Mouse (Mus musculus) R1 (cell line): ENCODE results near the gene Hoxd8.
A peak's percentile ranks its signal among the peaks of the same experiment; 100 is the strongest.

Experiments
- DNase-seq: peaks from one replicate; pipeline ENCODE4 v3.0.0-alpha.2; 2018; ENCODE audit warnings: low read depth, low spot score

The Hoxd8 gene

GRCm38 (mm10) chr2:74685059-74685603, 19.3 kb upstream of the Hoxd8 start:
- no peak for DNase-seq

- peak; percentile 88 for DNase-seq
Measured at GRCm38 (mm10) chr2:74686301-74686987, 18.0 kb upstream of the Hoxd8 start.

GRCm38 (mm10) chr2:74686988-74687697, 17.3 kb upstream of the Hoxd8 start:
- peak; percentile 39 for DNase-seq

- peak; percentile 49 for DNase-seq
Measured at GRCm38 (mm10) chr2:74687698-74688555, 16.5 kb upstream of the Hoxd8 start.

- no peak for DNase-seq
Measured at GRCm38 (mm10) chr2:74688795-74689573, 15.4 kb upstream of the Hoxd8 start.

GRCm38 (mm10) chr2:74689574-74690337, 14.7 kb upstream of the Hoxd8 start:
- DNase-seq, result peak; percentile 33

- no peak for DNase-seq
Measured at GRCm38 (mm10) chr2:74690338-74690716, 14.1 kb upstream of the Hoxd8 start.

GRCm38 (mm10) chr2:74691022-74691951, 13.1 kb upstream of the Hoxd8 start, which contains the start of gene Hoxd10:
TSS of gene Hoxd10 (plus strand) at chr2:74691924.
- peak; percentile 92 for DNase-seq

- DNase-seq, result no peak
Measured at GRCm38 (mm10) chr2:74691995-74692807, 12.2 kb upstream of the Hoxd8 start.

GRCm38 (mm10) chr2:74692808-74693431, 11.5 kb upstream of the Hoxd8 start:
- DNase-seq, result peak; percentile 31

- DNase-seq, result no peak
Measured at GRCm38 (mm10) chr2:74693432-74693827, 11.0 kb upstream of the Hoxd8 start.

GRCm38 (mm10) chr2:74694066-74694465, 10.3 kb upstream of the Hoxd8 start:
- DNase-seq, result peak; percentile 86

- no peak for DNase-seq
Measured at GRCm38 (mm10) chr2:74695383-74695782, 9.0 kb upstream of the Hoxd8 start.

- no peak for DNase-seq
Measured at GRCm38 (mm10) chr2:74695813-74696430, 8.5 kb upstream of the Hoxd8 start.

GRCm38 (mm10) chr2:74696442-74697335, 7.7 kb upstream of the Hoxd8 start:
- peak; percentile 21 for DNase-seq

GRCm38 (mm10) chr2:74697567-74698121, 6.8 kb upstream of the Hoxd8 start, which contains the start of gene Hoxd9:
TSS of gene Hoxd9 (plus strand) at chr2:74697727.
- DNase-seq, result peak; percentile 79
